Mouse (Mus musculus) intestine, embryonic 14.5 days (tissue): ENCODE measurements at regions not wholly inside any gene's neighbourhood (a gene's known extent, or its start where the extent isn't known, plus 50 kb on each side); places are given as distances from the start of the nearest gene placed in this dataset.

Source experiments
- ATAC-seq: fragments of 200-750 bp; cut with Nextera tagmentation; replicated peaks from 2 replicates; pipeline ENCODE4 v1.8.0; 2017; ENCODE audit warnings: low read depth, moderate number of reproducible peaks, moderate TSS enrichment, moderate library complexity; ENCODE audit not compliant: low FRiP score, low TSS enrichment
- DNase-seq: peaks from one replicate; pipeline ENCODE4 v3.0.0-alpha.2; 2018; ENCODE audit warnings: low spot score
- H3K27ac ChIP-seq: fragments of 300-500 bp; sonication (generic); 2 replicates; pipeline ENCODE4 v1.5.1; 2014; ENCODE audit warnings: low read depth, mild to moderate bottlenecking, control low read depth
- H3K27me3 ChIP-seq: fragments of 300-500 bp; sonication (generic); replicated peaks from 2 replicates; pipeline ENCODE4 v1.6.1; 2014; ENCODE audit warnings: low read length, control low read depth; ENCODE audit not compliant: control insufficient read depth, insufficient read depth
- H3K36me3 ChIP-seq: fragments of 300-500 bp; sonication (generic); 2 replicates; pipeline ENCODE4 v1.6.1; 2014; ENCODE audit warnings: low read length, control low read depth; ENCODE audit not compliant: control insufficient read depth, insufficient read depth
- H3K4me1 ChIP-seq: fragments of 300-500 bp; sonication (generic); replicated peaks from 2 replicates; pipeline ENCODE4 v1.6.1; 2014; ENCODE audit warnings: low read length, control low read depth, mixed read lengths; ENCODE audit not compliant: control insufficient read depth, insufficient read depth
- H3K4me2 ChIP-seq: fragments of 300-500 bp; sonication (generic); 2 replicates; pipeline ENCODE4 v1.6.1; 2014; ENCODE audit warnings: low read length
- H3K4me3 ChIP-seq: fragments of 300-500 bp; sonication (generic); 2 replicates; pipeline ENCODE4 v1.5.1; 2014; ENCODE audit warnings: low read depth, low read length, control low read depth, mixed read lengths
- H3K9ac ChIP-seq: fragments of 300-500 bp; sonication (generic); 2 replicates; pipeline ENCODE4 v1.6.1; 2014; ENCODE audit warnings: mild to moderate bottlenecking, low read length
- H3K9me3 ChIP-seq: fragments of 300-500 bp; sonication (generic); 2 replicates; pipeline ENCODE4 v1.6.1; 2016; ENCODE audit warnings: low read length, control low read depth; ENCODE audit not compliant: control insufficient read depth
- WGBS: fragments of 180-500 bp; shearing (Covaris S2); extraction: QIAGEN DNeasy Blood & Tissue Kit; methylation state at CpG from one replicate; pipeline ENCODE4 v1.1.7; 2014; 5-methylcytosine and 5-hydroxymethylcytosine counted together

GRCm38 (mm10) chr6:118314941-118315687 lies 104.2 kb downstream of the Bms1 start:
- no peaks in the 10 kb centered on the region for H3K9me3 ChIP-seq
- peak; percentile 62 for ATAC-seq
- H3K4me2 ChIP-seq = no peak overlapping the region
- H3K27ac ChIP-seq = no peak overlapping the region
- no peak overlapping the region for H3K9ac ChIP-seq
- no peaks in the 10 kb centered on the region for H3K27me3 ChIP-seq
- H3K4me3 ChIP-seq = no peak overlapping the region
- H3K36me3 ChIP-seq = no peaks in the 10 kb centered on the region
- 0 out of 2 replicates have a peak, but pooled peaks cover 4% of the 10 kb centered on the region for H3K4me1 ChIP-seq
- 32% methylated on average over 13 of the region's 13 CpGs for WGBS
- DNase-seq = peak; percentile 57

- no peak for ATAC-seq
- H3K4me1 ChIP-seq = 0 out of 2 replicates have a peak, but pooled peaks cover 4% of the 10 kb centered on the region
- DNase-seq = no peak
- H3K4me2 ChIP-seq = no peak overlapping the region
- WGBS = 84% methylated on average over 9 of the region's 9 CpGs
- H3K36me3 ChIP-seq = no peaks in the 10 kb centered on the region
- H3K27ac ChIP-seq = no peak overlapping the region
- H3K27me3 ChIP-seq = no peaks in the 10 kb centered on the region
- no peaks in the 10 kb centered on the region for H3K9me3 ChIP-seq
- no peak overlapping the region for H3K4me3 ChIP-seq
- H3K9ac ChIP-seq = no peak overlapping the region
Observed at GRCm38 (mm10) chr6:118311081-118311480, 108.2 kb downstream of the Bms1 start.

- H3K9me3 ChIP-seq = no peaks in the 10 kb centered on the region
Observed at GRCm38 (mm10) chr6:118309923-118310322, 109.4 kb downstream of the Bms1 start.

GRCm38 (mm10) chr6:118308586-118308985 lies 110.7 kb downstream of the Bms1 start:
- no peak overlapping the region for H3K4me2 ChIP-seq
- 74% methylated on average over 3 of the region's 3 CpGs for WGBS
- DNase-seq = no peak
- H3K36me3 ChIP-seq = no peaks in the 10 kb centered on the region
- no peak for ATAC-seq
- H3K27ac ChIP-seq = no peak overlapping the region
- H3K4me3 ChIP-seq = no peak overlapping the region
- H3K27me3 ChIP-seq = no peaks in the 10 kb centered on the region
- H3K4me1 ChIP-seq = no peaks in the 10 kb centered on the region
- H3K9ac ChIP-seq = no peak overlapping the region
- H3K9me3 ChIP-seq = no peaks in the 10 kb centered on the region

More at GRCm38 (mm10) chr6:118309923-118310322, 109.4 kb downstream of the Bms1 start:
- 0 out of 2 replicates have a peak, but pooled peaks cover under 1% of the 10 kb centered on the region for H3K4me1 ChIP-seq
- no peak overlapping the region for H3K4me2 ChIP-seq
- no peak overlapping the region for H3K27ac ChIP-seq
- H3K27me3 ChIP-seq = no peaks in the 10 kb centered on the region
- ATAC-seq = no peak
- no peak overlapping the region for H3K4me3 ChIP-seq
- no peaks in the 10 kb centered on the region for H3K36me3 ChIP-seq
- no peak overlapping the region for H3K9ac ChIP-seq
- DNase-seq = no peak
- WGBS = 66% methylated on average over 2 of the region's 2 CpGs

GRCm38 (mm10) chr6:118307481-118307880 lies 110.0 kb upstream of the Ret start:
- no peaks in the 10 kb centered on the region for H3K36me3 ChIP-seq
- no peak for DNase-seq
- no peaks in the 10 kb centered on the region for H3K4me1 ChIP-seq
- ATAC-seq = no peak
- no peak overlapping the region for H3K4me3 ChIP-seq
- no peaks in the 10 kb centered on the region for H3K9me3 ChIP-seq
- no peak overlapping the region for H3K27ac ChIP-seq
- WGBS = 42% methylated on average over 4 of the region's 4 CpGs
- H3K27me3 ChIP-seq = no peaks in the 10 kb centered on the region
- no peak overlapping the region for H3K9ac ChIP-seq
- H3K4me2 ChIP-seq = no peak overlapping the region

GRCm38 (mm10) chr6:118305209-118305608 lies 107.7 kb upstream of the Ret start:
- Histone ChIP-seq H3K27ac (no peak overlapping the region), H3K4me1 (no peaks in the 10 kb centered on the region), H3K9me3 (no peaks in the 10 kb centered on the region), H3K4me2 (no peak overlapping the region), H3K4me3 (no peak overlapping the region), H3K9ac (no peak overlapping the region), H3K36me3 (no peaks in the 10 kb centered on the region), H3K27me3 (no peaks in the 10 kb centered on the region)
- no peak for ATAC-seq
- 89% methylated on average over 3 of the region's 3 CpGs for WGBS
- DNase-seq = no peak

- WGBS = 44% methylated on average over 7 of the region's 7 CpGs
- H3K36me3 ChIP-seq = no peaks in the 10 kb centered on the region
- no peak overlapping the region for H3K4me2 ChIP-seq
- H3K9me3 ChIP-seq = no peaks in the 10 kb centered on the region
- DNase-seq (no peak), ATAC-seq (no peak)
- no peak overlapping the region for H3K9ac ChIP-seq
- no peak overlapping the region for H3K27ac ChIP-seq
- no peaks in the 10 kb centered on the region for H3K4me1 ChIP-seq
- no peaks in the 10 kb centered on the region for H3K27me3 ChIP-seq
- H3K4me3 ChIP-seq = no peak overlapping the region
Observed at GRCm38 (mm10) chr6:118302783-118303350, 105.3 kb upstream of the Ret start.

- WGBS = 55% methylated on average over 11 of the region's 11 CpGs
- H3K9me3 ChIP-seq = no peaks in the 10 kb centered on the region
- H3K27ac ChIP-seq = no peak overlapping the region
- H3K36me3 ChIP-seq = no peaks in the 10 kb centered on the region
- H3K27me3 ChIP-seq = no peaks in the 10 kb centered on the region
- H3K4me3 ChIP-seq = no peak overlapping the region
- H3K9ac ChIP-seq = no peak overlapping the region
- ATAC-seq (no peak), DNase-seq (no peak)
- no peaks in the 10 kb centered on the region for H3K4me1 ChIP-seq
- H3K4me2 ChIP-seq = no peak overlapping the region
Observed at GRCm38 (mm10) chr6:118301880-118302782, 104.6 kb upstream of the Ret start.
